Mouse (Mus musculus) hindbrain, embryonic 11.5 days (tissue): ENCODE data around the gene Znhit3. TPM values are rescaled to one million over a fixed set of nuclear protein-coding genes. Genes with fewer than 3 reads are reported as not detected.

Experiments
- ATAC-seq: fragments of 200-750 bp; cut with Nextera tagmentation; 2 replicates; pipeline ENCODE4 v1.8.0; 2017; ENCODE audit warnings: mild to moderate bottlenecking, moderate TSS enrichment, moderate library complexity; ENCODE audit not compliant: low FRiP score
- DNase-seq: peaks from one replicate; pipeline ENCODE4 v3.0.0-alpha.2; 2015; ENCODE audit warnings: low spot score
- H3K27ac ChIP-seq: fragments of 300-500 bp; sonication (generic); 2 replicates; pipeline ENCODE4 v1.5.1; 2014; ENCODE audit warnings: mild to moderate bottlenecking, low read depth, low read length
- H3K27me3 ChIP-seq: fragments of 300-500 bp; sonication (generic); 2 replicates; pipeline ENCODE4 v1.6.1; 2014; ENCODE audit warnings: mild to moderate bottlenecking, low read length, moderate library complexity, mixed read lengths; ENCODE audit not compliant: control insufficient read depth, insufficient read depth
- H3K36me3 ChIP-seq: fragments of 300-500 bp; sonication (generic); 2 replicates; pipeline ENCODE4 v1.6.1; 2014; ENCODE audit warnings: mild to moderate bottlenecking, low read length, moderate library complexity, mixed read lengths; ENCODE audit not compliant: control insufficient read depth, insufficient read depth
- H3K4me1 ChIP-seq: fragments of 300-500 bp; sonication (generic); replicated peaks from 2 replicates; pipeline ENCODE4 v1.6.1; 2014; ENCODE audit warnings: low read length, mixed read lengths; ENCODE audit not compliant: control insufficient read depth, insufficient read depth
- H3K4me2 ChIP-seq: fragments of 300-500 bp; sonication (generic); replicated peaks from 2 replicates; pipeline ENCODE4 v1.6.1; 2014; ENCODE audit warnings: mild to moderate bottlenecking, low read depth, low read length
- H3K4me3 ChIP-seq: fragments of 300-500 bp; sonication (generic); 2 replicates; pipeline ENCODE4 v1.5.1; 2014; ENCODE audit warnings: low read depth, low read length
- H3K9ac ChIP-seq: fragments of 300-500 bp; sonication (generic); 2 replicates; pipeline ENCODE4 v1.6.1; 2014; ENCODE audit warnings: low read depth, low read length
- H3K9me3 ChIP-seq: fragments of 300-500 bp; sonication (generic); 2 replicates; pipeline ENCODE4 v1.6.1; 2016; ENCODE audit warnings: low read length; ENCODE audit not compliant: control insufficient read depth
- WGBS: fragments of 180-500 bp; shearing (Covaris S2); extraction: QIAGEN DNeasy Blood & Tissue Kit; methylation state at CpG from one replicate; pipeline ENCODE4 v1.1.7; 2014; 5-methylcytosine and 5-hydroxymethylcytosine counted together
- polyA plus RNA-seq: library from polyadenylated mRNA; unstranded; fragments of >200 nt; fragmentation: Nextera tagmentation; extraction: Ambion mirVana; gene quantifications from 2 replicates; pipeline ENCODE4 v1.2.1, GENCODE M21; 2014

Gene Znhit3
- polyA plus RNA-seq, 1 experiment from 2014 or later, result 68.5 TPM

GRCm38 (mm10) chr11:84916703-84917300 lies 636 bp upstream of the Znhit3 start:
- no peak overlapping the region for H3K27ac ChIP-seq
- DNase-seq (peak; percentile 16), ATAC-seq (no peak)
- H3K36me3 ChIP-seq, result no peaks in the 10 kb centered on the region
- H3K4me3 ChIP-seq, result peak overlapping the region; percentile 84
- H3K9me3 ChIP-seq, result no peaks in the 10 kb centered on the region
- H3K4me2 ChIP-seq, result peak overlapping the region; percentile 26
- H3K9ac ChIP-seq, result peak overlapping the region; percentile 46
- no peaks in the 10 kb centered on the region for H3K27me3 ChIP-seq
- H3K4me1 ChIP-seq, result no peaks in the 10 kb centered on the region
- 64% methylated on average over 7 of the region's 7 CpGs for WGBS

GRCm38 (mm10) chr11:84914673-84915072 lies 1.5 kb downstream of the Znhit3 start:
- no peak for ATAC-seq
- no peaks in the 10 kb centered on the region for H3K4me1 ChIP-seq
- WGBS, result 80% methylated on average over 5 of the region's 5 CpGs

GRCm38 (mm10) chr11:84910411-84910810 lies 5.8 kb downstream of the Znhit3 start:
- H3K36me3 ChIP-seq, result no peaks in the 10 kb centered on the region; the same call in 1 of the 2 replicates
- no peaks in the 10 kb centered on the region for H3K27me3 ChIP-seq
- DNase-seq (no peak), ATAC-seq (no peak)
- no peak overlapping the region for H3K27ac ChIP-seq
- H3K4me1 ChIP-seq, result no peaks in the 10 kb centered on the region
- WGBS, result 85% methylated on average over 4 of the region's 4 CpGs
- no peaks in the 10 kb centered on the region for H3K9me3 ChIP-seq
- H3K4me3 ChIP-seq, result no peak overlapping the region
- H3K4me2 ChIP-seq, result no peak overlapping the region
- H3K9ac ChIP-seq, result no peak overlapping the region

More at GRCm38 (mm10) chr11:84914673-84915072, 1.5 kb downstream of the Znhit3 start:
- no peak for DNase-seq
- H3K4me2 ChIP-seq, result 0 out of 2 replicates have a peak overlapping the region, but pooled peaks have one; percentile 12
- no peak overlapping the region for H3K4me3 ChIP-seq
- no peaks in the 10 kb centered on the region for H3K9me3 ChIP-seq
- no peaks in the 10 kb centered on the region for H3K27me3 ChIP-seq
- H3K9ac ChIP-seq, result no peak overlapping the region
- H3K36me3 ChIP-seq, result no peaks in the 10 kb centered on the region
- H3K27ac ChIP-seq, result no peak overlapping the region

GRCm38 (mm10) chr11:84908480-84908879 lies 7.7 kb downstream of the Znhit3 start:
- DNase-seq, result no peak
- WGBS, result 92% methylated on average over 6 of the region's 6 CpGs

GRCm38 (mm10) chr11:84907081-84907480 lies 9.1 kb downstream of the Znhit3 start:
- Histone ChIP-seq H3K27ac (no peak overlapping the region), H3K27me3 (no peaks in the 10 kb centered on the region), H3K4me2 (no peak overlapping the region), H3K4me1 (no peaks in the 10 kb centered on the region), H3K4me3 (no peak overlapping the region), H3K36me3 (peaks cover 7% of the 10 kb centered on the region; the same call in 1 of the 2 replicates), H3K9me3 (no peaks in the 10 kb centered on the region), H3K9ac (no peak overlapping the region)
- WGBS, result 78% methylated on average over 3 of the region's 3 CpGs
- no peak for ATAC-seq
- no peak for DNase-seq

More at GRCm38 (mm10) chr11:84908480-84908879, 7.7 kb downstream of the Znhit3 start:
- H3K27ac ChIP-seq, result no peak overlapping the region
- no peak overlapping the region for H3K9ac ChIP-seq
- peaks cover 4% of the 10 kb centered on the region; the same call in 1 of the 2 replicates for H3K36me3 ChIP-seq
- H3K27me3 ChIP-seq, result no peaks in the 10 kb centered on the region
- H3K4me3 ChIP-seq, result no peak overlapping the region
- H3K4me1 ChIP-seq, result no peaks in the 10 kb centered on the region
- no peak overlapping the region for H3K4me2 ChIP-seq
- ATAC-seq, result no peak
- no peaks in the 10 kb centered on the region for H3K9me3 ChIP-seq

- 86% methylated on average over 9 of the region's 9 CpGs for WGBS
- no peak for ATAC-seq
- no peak overlapping the region for H3K9ac ChIP-seq
- H3K4me1 ChIP-seq, result no peaks in the 10 kb centered on the region
- H3K27ac ChIP-seq, result no peak overlapping the region
- H3K9me3 ChIP-seq, result no peaks in the 10 kb centered on the region
- H3K4me2 ChIP-seq, result no peak overlapping the region
- no peak for DNase-seq
- peaks cover 15% of the 10 kb centered on the region for H3K36me3 ChIP-seq
- no peak overlapping the region for H3K4me3 ChIP-seq
- H3K27me3 ChIP-seq, result no peaks in the 10 kb centered on the region
Observed at GRCm38 (mm10) chr11:84904597-84905144, 11.5 kb downstream of the Znhit3 start.

GRCm38 (mm10) chr11:84893113-84893512 lies 23.1 kb downstream of the Znhit3 start:
- ATAC-seq, result no peak
- DNase-seq, result no peak
- H3K27me3 ChIP-seq, result no peaks in the 10 kb centered on the region
- H3K36me3 ChIP-seq, result peaks cover 8% of the 10 kb centered on the region; the same call in 1 of the 2 replicates
- no peak overlapping the region for H3K4me3 ChIP-seq
- no peak overlapping the region for H3K4me2 ChIP-seq
- no peaks in the 10 kb centered on the region for H3K4me1 ChIP-seq
- H3K9ac ChIP-seq, result no peak overlapping the region
- WGBS, result 92% methylated on average over 15 of the region's 15 CpGs
- no peaks in the 10 kb centered on the region for H3K9me3 ChIP-seq
- H3K27ac ChIP-seq, result no peak overlapping the region

GRCm38 (mm10) chr11:84891705-84892104 lies 24.5 kb downstream of the Znhit3 start:
- Histone ChIP-seq H3K4me1 (no peaks in the 10 kb centered on the region), H3K9me3 (no peaks in the 10 kb centered on the region), H3K4me2 (no peak overlapping the region), H3K4me3 (no peak overlapping the region), H3K27me3 (no peaks in the 10 kb centered on the region), H3K36me3 (peaks cover 11% of the 10 kb centered on the region; the same call in 1 of the 2 replicates), H3K9ac (no peak overlapping the region), H3K27ac (no peak overlapping the region)
- 89% methylated on average over 7 of the region's 7 CpGs for WGBS
- ATAC-seq (no peak), DNase-seq (no peak)

GRCm38 (mm10) chr11:84889492-84889891 lies 26.7 kb downstream of the Znhit3 start:
- Histone ChIP-seq H3K4me2 (no peak overlapping the region), H3K9me3 (no peaks in the 10 kb centered on the region), H3K36me3 (peaks cover 9% of the 10 kb centered on the region; the same call in 1 of the 2 replicates), H3K27ac (no peak overlapping the region), H3K27me3 (no peaks in the 10 kb centered on the region), H3K9ac (no peak overlapping the region), H3K4me1 (no peaks in the 10 kb centered on the region), H3K4me3 (no peak overlapping the region)
- WGBS, result 88% methylated on average over 2 of the region's 2 CpGs
- ATAC-seq (no peak), DNase-seq (no peak)
